Mouse (Mus musculus) adrenal gland, postnatal 14 days (tissue): ENCODE measurements at regions not wholly inside any gene's neighbourhood (a gene's known extent, or its start where the extent isn't known, plus 50 kb on each side); places are given as distances from the start of the nearest gene placed in this dataset.

Source experiments
- DNase-seq: peaks from one replicate; pipeline ENCODE4 v3.0.0; 2021; ENCODE audit warnings: mixed read lengths

GRCm38 (mm10) chr10:96502090-96502728 is 114.6 kb upstream of the Btg1 start:
- DNase-seq, result no peak

GRCm38 (mm10) chr10:96502736-96503135 is 114.1 kb upstream of the Btg1 start:
- no peak for DNase-seq

- no peak for DNase-seq
Measured at GRCm38 (mm10) chr10:96504340-96504739, 112.5 kb upstream of the Btg1 start.

- DNase-seq, result no peak
Measured at GRCm38 (mm10) chr10:96515164-96515922, 101.5 kb upstream of the Btg1 start.

GRCm38 (mm10) chr10:96515923-96516258 is 100.9 kb upstream of the Btg1 start:
- no peak for DNase-seq

- no peak for DNase-seq
Measured at GRCm38 (mm10) chr10:96519411-96519810, 97.4 kb upstream of the Btg1 start.

- no peak for DNase-seq
Measured at GRCm38 (mm10) chr10:96520995-96521760, 95.6 kb upstream of the Btg1 start.

- DNase-seq, result no peak
Measured at GRCm38 (mm10) chr10:96523967-96524801, 92.6 kb upstream of the Btg1 start.

GRCm38 (mm10) chr10:96527864-96528263 is 88.9 kb upstream of the Btg1 start:
- no peak for DNase-seq

- no peak for DNase-seq
Measured at GRCm38 (mm10) chr10:96534547-96535124, 82.2 kb upstream of the Btg1 start.

GRCm38 (mm10) chr10:96535461-96535860 is 81.3 kb upstream of the Btg1 start:
- no peak for DNase-seq

GRCm38 (mm10) chr10:96540828-96541227 is 76.0 kb upstream of the Btg1 start:
- no peak for DNase-seq

- no peak for DNase-seq
Measured at GRCm38 (mm10) chr10:96545312-96545711, 71.5 kb upstream of the Btg1 start.

- no peak for DNase-seq
Measured at GRCm38 (mm10) chr10:96545761-96546388, 70.9 kb upstream of the Btg1 start.

- DNase-seq, result no peak
Measured at GRCm38 (mm10) chr10:96549651-96550050, 67.2 kb upstream of the Btg1 start.

- DNase-seq, result no peak
Measured at GRCm38 (mm10) chr10:96550266-96550665, 66.5 kb upstream of the Btg1 start.

GRCm38 (mm10) chr10:96557336-96557735 is 59.5 kb upstream of the Btg1 start:
- DNase-seq, result no peak

- no peak for DNase-seq
Measured at GRCm38 (mm10) chr10:96565343-96565742, 51.5 kb upstream of the Btg1 start.
